Mouse (Mus musculus) embryonic facial prominence, embryonic 10.5 days (tissue): ENCODE results near the gene Nrip1. TPM values are rescaled to one million over a fixed set of nuclear protein-coding genes. Genes with fewer than 3 reads are reported as not detected.

Experiments used
- DNase-seq: peaks from one replicate; pipeline ENCODE4 v3.0.0-alpha.2; 2017; ENCODE audit warnings: low spot score
- H3K27ac ChIP-seq: fragments of 300-500 bp; sonication (generic); replicated peaks from 2 replicates; pipeline ENCODE4 v1.5.1; 2016; ENCODE audit warnings: mild to moderate bottlenecking
- H3K27me3 ChIP-seq: fragments of 300-500 bp; sonication (generic); replicated peaks from 2 replicates; pipeline ENCODE4 v1.6.1; 2016; ENCODE audit warnings: low read depth, mild to moderate bottlenecking; ENCODE audit not compliant: poor library complexity, severe bottlenecking
- H3K36me3 ChIP-seq: fragments of 300-500 bp; sonication (generic); replicated peaks from 2 replicates; pipeline ENCODE4 v1.6.1; 2016; ENCODE audit warnings: mild to moderate bottlenecking, moderate library complexity
- H3K4me1 ChIP-seq: fragments of 300-500 bp; sonication (generic); 2 replicates; pipeline ENCODE4 v1.6.1; 2016
- H3K4me3 ChIP-seq: fragments of 300-500 bp; sonication (generic); 2 replicates; pipeline ENCODE4 v1.5.1; 2016; ENCODE audit warnings: mild to moderate bottlenecking, moderate library complexity
- H3K9me3 ChIP-seq: fragments of 300-500 bp; sonication (generic); 2 replicates; pipeline ENCODE4 v1.6.1; 2016; ENCODE audit warnings: mild to moderate bottlenecking
- WGBS: fragments of 180-500 bp; shearing (Covaris S2); methylation state at CpG from one replicate; pipeline ENCODE4 v1.1.7; 2016; 5-methylcytosine and 5-hydroxymethylcytosine counted together
- polyA plus RNA-seq: library from polyadenylated mRNA; unstranded; fragments of >200 nt; fragmentation: Nextera tagmentation; extraction: Ambion mirVana; gene quantifications from 2 replicates; pipeline ENCODE4 v1.2.1, GENCODE M21; 2016

Nrip1 gene
- polyA plus RNA-seq, 1 experiment from 2014 or later: 58.3 TPM

- no peaks in the 10 kb centered on the region for H3K9me3 ChIP-seq
Measured at GRCm38 (mm10) chr16:76300452-76300851, 73.2 kb downstream of the Nrip1 start.

GRCm38 (mm10) chr16:76299511-76299910, 74.1 kb downstream of the Nrip1 start:
- Histone ChIP-seq H3K4me3 (no peak overlapping the region), H3K36me3 (peaks cover 13% of the 10 kb centered on the region), H3K9me3 (no peaks in the 10 kb centered on the region), H3K27ac (no peak overlapping the region), H3K27me3 (no peaks in the 10 kb centered on the region), H3K4me1 (peaks cover 30% of the 10 kb centered on the region)
- 34% methylated on average over 2 of the region's 2 CpGs for WGBS
- no peak for DNase-seq

More at GRCm38 (mm10) chr16:76300452-76300851, 73.2 kb downstream of the Nrip1 start:
- peaks cover 27% of the 10 kb centered on the region for H3K4me1 ChIP-seq
- no peak overlapping the region for H3K4me3 ChIP-seq
- no peak for DNase-seq
- H3K36me3 ChIP-seq: peaks cover 5% of the 10 kb centered on the region; the same call in 1 of the 2 replicates
- no peaks in the 10 kb centered on the region for H3K27me3 ChIP-seq
- 90% methylated on average over 6 of the region's 6 CpGs for WGBS
- no peak overlapping the region for H3K27ac ChIP-seq

- H3K9me3 ChIP-seq: no peaks in the 10 kb centered on the region
- 91% methylated on average over 14 of the region's 14 CpGs for WGBS
- no peak overlapping the region for H3K4me3 ChIP-seq
- no peaks in the 10 kb centered on the region for H3K27me3 ChIP-seq
- no peak overlapping the region for H3K27ac ChIP-seq
- peaks cover 13% of the 10 kb centered on the region for H3K4me1 ChIP-seq
- DNase-seq: no peak
- peaks cover 49% of the 10 kb centered on the region for H3K36me3 ChIP-seq
Measured at GRCm38 (mm10) chr16:76295322-76295721, 78.3 kb downstream of the Nrip1 start.

GRCm38 (mm10) chr16:76294550-76294949, 79.1 kb downstream of the Nrip1 start:
- no peak for DNase-seq
- Histone ChIP-seq H3K27me3 (no peaks in the 10 kb centered on the region), H3K4me3 (no peak overlapping the region), H3K9me3 (no peaks in the 10 kb centered on the region), H3K27ac (no peak overlapping the region), H3K4me1 (peaks cover 6% of the 10 kb centered on the region), H3K36me3 (peaks cover 56% of the 10 kb centered on the region)
- 82% methylated on average over 15 of the region's 15 CpGs for WGBS

GRCm38 (mm10) chr16:76293765-76294463, 79.7 kb downstream of the Nrip1 start:
- Histone ChIP-seq H3K36me3 (peaks cover 59% of the 10 kb centered on the region), H3K27me3 (no peaks in the 10 kb centered on the region), H3K4me1 (0 out of 2 replicates have a peak, but pooled peaks cover 2% of the 10 kb centered on the region), H3K9me3 (no peaks in the 10 kb centered on the region), H3K27ac (no peak overlapping the region), H3K4me3 (no peak overlapping the region)
- WGBS: 92% methylated on average over 20 of the region's 20 CpGs
- DNase-seq: no peak

- no peaks in the 10 kb centered on the region for H3K9me3 ChIP-seq
- no peak for DNase-seq
- 0 out of 2 replicates have a peak, but pooled peaks cover 2% of the 10 kb centered on the region for H3K4me1 ChIP-seq
- H3K36me3 ChIP-seq: peaks cover 63% of the 10 kb centered on the region
- H3K4me3 ChIP-seq: no peak overlapping the region
- no peaks in the 10 kb centered on the region for H3K27me3 ChIP-seq
- H3K27ac ChIP-seq: no peak overlapping the region
- WGBS: 94% methylated on average over 21 of the region's 21 CpGs
Measured at GRCm38 (mm10) chr16:76293176-76293575, 80.5 kb downstream of the Nrip1 start.

- no peak overlapping the region for H3K4me3 ChIP-seq
- H3K36me3 ChIP-seq: peaks cover 67% of the 10 kb centered on the region
- H3K27me3 ChIP-seq: no peaks in the 10 kb centered on the region
- H3K4me1 ChIP-seq: 0 out of 2 replicates have a peak, but pooled peaks cover 2% of the 10 kb centered on the region
- no peak overlapping the region for H3K27ac ChIP-seq
- no peaks in the 10 kb centered on the region for H3K9me3 ChIP-seq
- WGBS: 94% methylated on average over 15 of the region's 15 CpGs
- no peak for DNase-seq
Measured at GRCm38 (mm10) chr16:76292656-76293055, 81.0 kb downstream of the Nrip1 start.

GRCm38 (mm10) chr16:76291366-76291765, 82.3 kb downstream of the Nrip1 start:
- no peak for DNase-seq
- Histone ChIP-seq H3K27me3 (no peaks in the 10 kb centered on the region), H3K9me3 (no peaks in the 10 kb centered on the region), H3K36me3 (peaks cover 67% of the 10 kb centered on the region), H3K4me1 (0 out of 2 replicates have a peak, but pooled peaks cover 2% of the 10 kb centered on the region), H3K4me3 (no peak overlapping the region), H3K27ac (no peak overlapping the region)
- 94% methylated on average over 14 of the region's 14 CpGs for WGBS

GRCm38 (mm10) chr16:76289495-76289894, 84.1 kb downstream of the Nrip1 start:
- H3K27me3 ChIP-seq: no peaks in the 10 kb centered on the region
- WGBS: 73% methylated on average over 2 of the region's 2 CpGs
- no peak for DNase-seq
- no peak overlapping the region for H3K27ac ChIP-seq
- H3K4me3 ChIP-seq: no peak overlapping the region
- H3K9me3 ChIP-seq: no peaks in the 10 kb centered on the region
- peaks cover 58% of the 10 kb centered on the region for H3K36me3 ChIP-seq
- H3K4me1 ChIP-seq: no peaks in the 10 kb centered on the region

- no peaks in the 10 kb centered on the region for H3K9me3 ChIP-seq
- DNase-seq: no peak
- H3K27ac ChIP-seq: no peak overlapping the region
- no peaks in the 10 kb centered on the region for H3K4me1 ChIP-seq
- H3K27me3 ChIP-seq: no peaks in the 10 kb centered on the region
- H3K4me3 ChIP-seq: no peak overlapping the region
- WGBS: 77% methylated on average over 3 of the region's 3 CpGs
- peaks cover 7% of the 10 kb centered on the region; the same call in 1 of the 2 replicates for H3K36me3 ChIP-seq
Measured at GRCm38 (mm10) chr16:76283796-76284195, 89.8 kb downstream of the Nrip1 start.

GRCm38 (mm10) chr16:76281850-76282249, 91.8 kb downstream of the Nrip1 start:
- no peak overlapping the region for H3K4me3 ChIP-seq
- no peak overlapping the region for H3K27ac ChIP-seq
- H3K36me3 ChIP-seq: no peaks in the 10 kb centered on the region
- no peaks in the 10 kb centered on the region for H3K27me3 ChIP-seq
- DNase-seq: no peak
- WGBS: 87% methylated on average over 6 of the region's 6 CpGs
- H3K4me1 ChIP-seq: no peaks in the 10 kb centered on the region
- no peaks in the 10 kb centered on the region for H3K9me3 ChIP-seq

- H3K9me3 ChIP-seq: no peaks in the 10 kb centered on the region
- no peaks in the 10 kb centered on the region for H3K27me3 ChIP-seq
- no peaks in the 10 kb centered on the region for H3K4me1 ChIP-seq
- H3K4me3 ChIP-seq: no peak overlapping the region
- H3K36me3 ChIP-seq: no peaks in the 10 kb centered on the region
- 89% methylated on average over 8 of the region's 8 CpGs for WGBS
- H3K27ac ChIP-seq: no peak overlapping the region
- DNase-seq: no peak
Measured at GRCm38 (mm10) chr16:76280365-76280764, 93.3 kb downstream of the Nrip1 start.

- DNase-seq: no peak
- H3K9me3 ChIP-seq: no peaks in the 10 kb centered on the region
- 87% methylated on average over 3 of the region's 3 CpGs for WGBS
- no peak overlapping the region for H3K27ac ChIP-seq
- no peaks in the 10 kb centered on the region for H3K4me1 ChIP-seq
- H3K27me3 ChIP-seq: no peaks in the 10 kb centered on the region
- no peak overlapping the region for H3K4me3 ChIP-seq
- H3K36me3 ChIP-seq: no peaks in the 10 kb centered on the region
Measured at GRCm38 (mm10) chr16:76276271-76276670, 97.4 kb downstream of the Nrip1 start.
